In the genomic region with DNA sequence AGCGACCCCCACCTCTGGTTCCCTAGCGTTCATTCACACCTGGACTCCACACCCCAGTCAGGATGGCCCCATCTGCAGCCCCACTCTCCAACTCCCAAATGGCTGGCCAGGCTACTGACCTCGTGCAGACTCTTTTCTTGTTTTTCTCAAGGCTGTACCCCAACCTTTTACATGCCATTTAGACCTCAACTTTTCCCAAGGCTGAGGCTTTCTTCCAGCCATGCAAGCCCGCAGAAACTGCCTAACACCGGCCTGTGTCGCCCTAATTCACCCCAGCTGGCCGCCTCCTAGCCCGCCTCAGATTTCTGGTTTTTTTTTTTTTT, we compare ENCODE assay signal across 8 mouse cellular contexts. TPM values are rescaled to one million over a fixed set of nuclear protein-coding genes. Genes with fewer than 3 reads are reported as not detected.
DNase-seq lines count a peak whose midpoint lies in the region; ATAC-seq and TF ChIP-seq lines count a peak whose summit lies in the region.

No protein-coding gene starts in this region.

- H3K27ac ChIP-seq in forebrain, embryonic 11.5 days (ENCODE audit: low read depth, low read length), result peak overlapping the region; percentile 65
- peak overlapping the region; percentile 99 for H3K27ac ChIP-seq in limb, embryonic 13.5 days
- no peak overlapping the region for H3K27ac ChIP-seq in olfactory bulb, adult 2 months (ENCODE audit: insufficient read depth, low read depth, low read length)

- H3K9me3 ChIP-seq in forebrain, embryonic 11.5 days (ENCODE audit: control insufficient read depth, low read length), result no peaks in the 10 kb centered on the region
- no peaks in the 10 kb centered on the region for H3K9me3 ChIP-seq in limb, embryonic 13.5 days

- H3K9ac ChIP-seq in forebrain, embryonic 11.5 days (ENCODE audit: low read length), result peak overlapping the region; percentile 97
- peak overlapping the region; percentile 99 for H3K9ac ChIP-seq in limb, embryonic 13.5 days

- no peak for TF ChIP-seq CTCF in lung, adult 2 months (IDR thresholded peaks at IDR 0.05; ENCODE audit: insufficient read depth, low read length)
- TF ChIP-seq CTCF in olfactory bulb, adult 2 months (IDR thresholded peaks at IDR 0.05; ENCODE audit: insufficient read depth, low read depth, low read length), result no peak

- TF ChIP-seq POLR2A in lung, adult 2 months (IDR thresholded peaks at IDR 0.05; ENCODE audit: borderline replicate concordance, extremely low read depth, low read depth, low read length), result no peak
- no peak for TF ChIP-seq POLR2A in olfactory bulb, adult 2 months (IDR thresholded peaks at IDR 0.05; ENCODE audit: insufficient read depth, low read depth, low read length)

- ATAC-seq in forebrain, embryonic 11.5 days (replicated peaks; ENCODE audit: low FRiP score), result no peak
- ATAC-seq in limb, embryonic 13.5 days (ENCODE audit: low FRiP score, low read depth), result no peak

- DNase-seq in lung, adult 2 months, result no peak
- no peak for DNase-seq in lung, postnatal 25 days (ENCODE audit: low spot score)
- no peak for DNase-seq in forebrain, embryonic 11.5 days (ENCODE audit: low spot score)
- DNase-seq in thymus, postnatal 14 days, result no peak
- DNase-seq in layer of hippocampus, postnatal 25 days (ENCODE audit: extremely low spot score in 1 of 2, low spot score in 1 of 2), result no peak
- DNase-seq in layer of hippocampus, postnatal 14 days (ENCODE audit: low spot score in 2 of 2), result no peak

- peaks cover 17% of the 10 kb centered on the region for H3K4me1 ChIP-seq in lung, adult 2 months (ENCODE audit: control insufficient read depth, insufficient read depth, low read length)
- peaks cover 22% of the 10 kb centered on the region for H3K4me1 ChIP-seq in forebrain, embryonic 11.5 days (replicated peaks; ENCODE audit: control insufficient read depth, insufficient read depth, low read length)
- H3K4me1 ChIP-seq in limb, embryonic 13.5 days, result peaks cover 64% of the 10 kb centered on the region
- H3K4me1 ChIP-seq in olfactory bulb, adult 2 months (ENCODE audit: control insufficient read depth, insufficient read depth, low read length), result peaks cover 19% of the 10 kb centered on the region

- peak overlapping the region; percentile 90 for H3K4me2 ChIP-seq in forebrain, embryonic 11.5 days (ENCODE audit: low read depth, low read length, severe bottlenecking)
- H3K4me2 ChIP-seq in limb, embryonic 13.5 days (replicated peaks), result peak overlapping the region; percentile 95

- peak overlapping the region; percentile 79 for H3K4me3 ChIP-seq in lung, adult 2 months (replicated peaks; ENCODE audit: extremely low read depth, low read depth, low read length)
- peak overlapping the region; percentile 88 for H3K4me3 ChIP-seq in forebrain, embryonic 11.5 days (ENCODE audit: low read depth, low read length)
- peak overlapping the region; percentile 92 for H3K4me3 ChIP-seq in limb, embryonic 13.5 days
- H3K4me3 ChIP-seq in olfactory bulb, adult 2 months (ENCODE audit: insufficient read depth, low read depth, low read length), result peak overlapping the region; percentile 49; the same call in 1 of the 2 replicates

- H3K27me3 ChIP-seq in forebrain, embryonic 11.5 days (ENCODE audit: control insufficient read depth, insufficient read depth, low read length), result no peaks in the 10 kb centered on the region
- no peaks in the 10 kb centered on the region for H3K27me3 ChIP-seq in limb, embryonic 13.5 days

- 8% methylated on average over 8 of the region's 8 CpGs for WGBS in lung, adult 2 months
- 0% methylated on average over 8 of the region's 8 CpGs for WGBS in forebrain, embryonic 11.5 days
- 2% methylated on average over 8 of the region's 8 CpGs for WGBS in limb, embryonic 13.5 days
- 32% methylated on average over 8 of the region's 8 CpGs for WGBS in olfactory bulb, adult 2 months

- H3K36me3 ChIP-seq in forebrain, embryonic 11.5 days (ENCODE audit: control insufficient read depth, insufficient read depth, low read length), result peaks cover 8% of the 10 kb centered on the region; the same call in 1 of the 2 replicates
- H3K36me3 ChIP-seq in limb, embryonic 13.5 days, result peaks cover 26% of the 10 kb centered on the region

RNA-seq across cellular contexts. Expression of a gene that starts 1.1 kb away (rescaled TPM):
- 105 and 123 TPM in 2 replicates for polyA plus RNA-seq in lung, adult 2 months (2012; rRNA removed)
- polyA plus RNA-seq in forebrain, embryonic 11.5 days (2014; fragmentation: Nextera tagmentation; extraction: Ambion mirVana), result 34.6 and 35.0 TPM in 2 replicates
- 76.5 and 82.3 TPM in 2 replicates for polyA plus RNA-seq in limb, embryonic 13.5 days (2015; fragmentation: Nextera tagmentation; extraction: Ambion mirVana)
- not detected in 2 replicates for polyA plus RNA-seq in olfactory bulb, adult 2 months (2012; ENCODE audit: insufficient read depth, insufficient read length, low replicate concordance, missing spikeins)
- total RNA-seq in layer of hippocampus, postnatal 25 days (2021), result 1 to 10 TPM; 5.1 to 6.3 TPM
- 1 to 10 TPM; 5.8 to 6.6 TPM for total RNA-seq in layer of hippocampus, postnatal 14 days (2021)

RNA-seq across cellular contexts. Expression of a gene that starts 17.6 kb away (rescaled TPM):
- polyA plus RNA-seq in lung, adult 2 months (2012; rRNA removed), result 22.5 and 24.1 TPM in 2 replicates
- polyA plus RNA-seq in forebrain, embryonic 11.5 days (2014; fragmentation: Nextera tagmentation; extraction: Ambion mirVana), result 9.9 and 10.5 TPM in 2 replicates
- 17.2 and 17.9 TPM in 2 replicates for polyA plus RNA-seq in limb, embryonic 13.5 days (2015; fragmentation: Nextera tagmentation; extraction: Ambion mirVana)
- polyA plus RNA-seq in olfactory bulb, adult 2 months (2012; ENCODE audit: insufficient read depth, insufficient read length, low replicate concordance, missing spikeins), result not detected in 2 replicates
- 10 to 100 TPM; 24.9 to 32.8 TPM for total RNA-seq in layer of hippocampus, postnatal 25 days (2021)
- 10 to 100 TPM; 29.7 to 35.5 TPM for total RNA-seq in layer of hippocampus, postnatal 14 days (2021)

RNA-seq across cellular contexts. Expression of a gene that starts 36.8 kb away (rescaled TPM):
- 52.6 and 55.2 TPM in 2 replicates for polyA plus RNA-seq in lung, adult 2 months (2012; rRNA removed)
- 50.1 and 56.7 TPM in 2 replicates for polyA plus RNA-seq in forebrain, embryonic 11.5 days (2014; fragmentation: Nextera tagmentation; extraction: Ambion mirVana)
- 104 and 107 TPM in 2 replicates for polyA plus RNA-seq in limb, embryonic 13.5 days (2015; fragmentation: Nextera tagmentation; extraction: Ambion mirVana)
- polyA plus RNA-seq in olfactory bulb, adult 2 months (2012; ENCODE audit: insufficient read depth, insufficient read length, low replicate concordance, missing spikeins), result not detected in 2 replicates
- total RNA-seq in layer of hippocampus, postnatal 25 days (2021), result 1 to 10 TPM; 4.6 to 6.4 TPM
- total RNA-seq in layer of hippocampus, postnatal 14 days (2021), result 1 to 10 TPM; 4.6 to 6.0 TPM

RNA-seq across cellular contexts. Expression of a gene that starts 43.5 kb away (rescaled TPM):
- polyA plus RNA-seq in lung, adult 2 months (2012; rRNA removed), result 107 and 136 TPM in 2 replicates
- 190 TPM in 2 replicates for polyA plus RNA-seq in forebrain, embryonic 11.5 days (2014; fragmentation: Nextera tagmentation; extraction: Ambion mirVana)
- polyA plus RNA-seq in limb, embryonic 13.5 days (2015; fragmentation: Nextera tagmentation; extraction: Ambion mirVana), result 141 and 149 TPM in 2 replicates
- 488 TPM in 1 of 2 replicates, not detected in the other for polyA plus RNA-seq in olfactory bulb, adult 2 months (2012; ENCODE audit: insufficient read depth, insufficient read length, low replicate concordance, missing spikeins)
- 100 to 1,000 TPM; 164 to 213 TPM for total RNA-seq in layer of hippocampus, postnatal 25 days (2021)
- 100 to 1,000 TPM; 189 to 217 TPM for total RNA-seq in layer of hippocampus, postnatal 14 days (2021)

RNA-seq across cellular contexts. Expression of a gene that starts 56.6 kb away (rescaled TPM):
- 7.0 and 7.1 TPM in 2 replicates for polyA plus RNA-seq in lung, adult 2 months (2012; rRNA removed)
- 6.8 and 8.0 TPM in 2 replicates for polyA plus RNA-seq in forebrain, embryonic 11.5 days (2014; fragmentation: Nextera tagmentation; extraction: Ambion mirVana)
- 8.4 and 9.6 TPM in 2 replicates for polyA plus RNA-seq in limb, embryonic 13.5 days (2015; fragmentation: Nextera tagmentation; extraction: Ambion mirVana)
- polyA plus RNA-seq in olfactory bulb, adult 2 months (2012; ENCODE audit: insufficient read depth, insufficient read length, low replicate concordance, missing spikeins), result not detected in 2 replicates
- 10 to 100 TPM; 14.3 to 16.0 TPM for total RNA-seq in layer of hippocampus, postnatal 25 days (2021)
- total RNA-seq in layer of hippocampus, postnatal 14 days (2021), result 10 to 100 TPM; 18.0 to 19.9 TPM

Comparison
In these comparisons a context has a peak if more than half of its experiments do, and no peak if none do; other contexts are left out.
1. RNA of a gene that starts 1.1 kb away (polyA plus RNA-seq): 105 to 123 TPM in lung, adult 2 months, 76.5 to 82.3 TPM in limb, embryonic 13.5 days and 34.6 to 35.0 TPM in forebrain, embryonic 11.5 days; not detected in olfactory bulb, adult 2 months; every median in the first group is over 10 times any median in the second.
2. RNA of a gene that starts 17.6 kb away (polyA plus RNA-seq): 22.5 to 24.1 TPM in lung, adult 2 months, 17.2 to 17.9 TPM in limb, embryonic 13.5 days and 9.9 to 10.5 TPM in forebrain, embryonic 11.5 days; not detected in olfactory bulb, adult 2 months; every median in the first group is over 10 times any median in the second.
3. RNA of a gene that starts 36.8 kb away (polyA plus RNA-seq): 104 to 107 TPM in limb, embryonic 13.5 days, 52.6 to 55.2 TPM in lung, adult 2 months and 50.1 to 56.7 TPM in forebrain, embryonic 11.5 days; not detected in olfactory bulb, adult 2 months; every median in the first group is over 10 times any median in the second.
4. Peak in every context shown above with its lines, with median percentiles within 50 percentile points of each other: H3K4me3 ChIP-seq.